Mouse (Mus musculus): ENCODE results near the gene Ice1. TPM values are rescaled to one million over a fixed set of nuclear protein-coding genes. Genes with fewer than 3 reads are reported as not detected.

The Ice1 gene
- polyA plus RNA-seq, 1 experiment = 35.7 TPM

GRCm38 (mm10) chr13:70567889-70568288, 69.5 kb downstream of the Ice1 start:
- Histone ChIP-seq H3K27me3 (ENCODE audit: control insufficient read depth, insufficient read depth, low read length) (no peaks in the 10 kb centered on the region), H3K4me3 (ENCODE audit: control insufficient read depth, insufficient read depth, low read length) (no peak overlapping the region), H3K4me1 (replicated peaks; ENCODE audit: control insufficient read depth, insufficient read depth, low read length) (no peaks in the 10 kb centered on the region), H3K36me3 (ENCODE audit: control insufficient read depth, insufficient read depth, low read length) (no peaks in the 10 kb centered on the region), H3K27ac (ENCODE audit: control insufficient read depth, insufficient read depth, low read length) (no peak overlapping the region)
- no peak for DNase-seq
- 63% methylated on average over 2 of the region's 2 CpGs for WGBS
- no peak for TF ChIP-seq CTCF (IDR thresholded peaks at IDR 0.05; ENCODE audit: borderline replicate concordance, control insufficient read depth, extremely low read depth, insufficient read depth, low read length, poor library complexity)
- TF ChIP-seq POLR2A (IDR thresholded peaks at IDR 0.05; ENCODE audit: control insufficient read depth, extremely low read depth, insufficient read depth, low read length, poor library complexity) = no peak

GRCm38 (mm10) chr13:70553456-70553855, 84.0 kb downstream of the Ice1 start:
- no peak for TF ChIP-seq CTCF (IDR thresholded peaks at IDR 0.05; ENCODE audit: borderline replicate concordance, control insufficient read depth, extremely low read depth, insufficient read depth, low read length, poor library complexity)
- no peak for TF ChIP-seq POLR2A (IDR thresholded peaks at IDR 0.05; ENCODE audit: control insufficient read depth, extremely low read depth, insufficient read depth, low read length, poor library complexity)

GRCm38 (mm10) chr13:70547457-70547856, 90.0 kb downstream of the Ice1 start:
- DNase-seq = no peak
- TF ChIP-seq CTCF (IDR thresholded peaks at IDR 0.05; ENCODE audit: borderline replicate concordance, control insufficient read depth, extremely low read depth, insufficient read depth, low read length, poor library complexity) (no peak), POLR2A (IDR thresholded peaks at IDR 0.05; ENCODE audit: control insufficient read depth, extremely low read depth, insufficient read depth, low read length, poor library complexity) (no peak)
- Histone ChIP-seq H3K27me3 (ENCODE audit: control insufficient read depth, insufficient read depth, low read length) (no peaks in the 10 kb centered on the region), H3K36me3 (ENCODE audit: control insufficient read depth, insufficient read depth, low read length) (no peaks in the 10 kb centered on the region), H3K27ac (ENCODE audit: control insufficient read depth, insufficient read depth, low read length) (no peak overlapping the region), H3K4me3 (ENCODE audit: control insufficient read depth, insufficient read depth, low read length) (no peak overlapping the region), H3K4me1 (replicated peaks; ENCODE audit: control insufficient read depth, insufficient read depth, low read length) (no peaks in the 10 kb centered on the region)
- 80% methylated on average over 3 of the region's 3 CpGs for WGBS

More at GRCm38 (mm10) chr13:70553456-70553855, 84.0 kb downstream of the Ice1 start:
- 88% methylated on average over 5 of the region's 5 CpGs for WGBS
- H3K4me3 ChIP-seq (ENCODE audit: control insufficient read depth, insufficient read depth, low read length) = no peak overlapping the region
- no peak overlapping the region for H3K27ac ChIP-seq (ENCODE audit: control insufficient read depth, insufficient read depth, low read length)
- no peaks in the 10 kb centered on the region for H3K4me1 ChIP-seq (replicated peaks; ENCODE audit: control insufficient read depth, insufficient read depth, low read length)
- no peak for DNase-seq
- no peaks in the 10 kb centered on the region for H3K27me3 ChIP-seq (ENCODE audit: control insufficient read depth, insufficient read depth, low read length)
- H3K36me3 ChIP-seq (ENCODE audit: control insufficient read depth, insufficient read depth, low read length) = no peaks in the 10 kb centered on the region

- Histone ChIP-seq H3K4me1 (replicated peaks; ENCODE audit: control insufficient read depth, insufficient read depth, low read length) (no peaks in the 10 kb centered on the region), H3K27ac (ENCODE audit: control insufficient read depth, insufficient read depth, low read length) (no peak overlapping the region), H3K27me3 (ENCODE audit: control insufficient read depth, insufficient read depth, low read length) (no peaks in the 10 kb centered on the region), H3K4me3 (ENCODE audit: control insufficient read depth, insufficient read depth, low read length) (no peak overlapping the region), H3K36me3 (ENCODE audit: control insufficient read depth, insufficient read depth, low read length) (no peaks in the 10 kb centered on the region)
- TF ChIP-seq CTCF (IDR thresholded peaks at IDR 0.05; ENCODE audit: borderline replicate concordance, control insufficient read depth, extremely low read depth, insufficient read depth, low read length, poor library complexity) = no peak
- no peak for DNase-seq
- 13% methylated on average over 1 of the region's 1 CpGs for WGBS
Measured at GRCm38 (mm10) chr13:70545261-70545660, 92.2 kb downstream of the Ice1 start.

GRCm38 (mm10) chr13:70539842-70540241, 97.6 kb downstream of the Ice1 start:
- no peak for DNase-seq

GRCm38 (mm10) chr13:70533412-70533811, 104.0 kb downstream of the Ice1 start:
- Histone ChIP-seq H3K27ac (ENCODE audit: control insufficient read depth, insufficient read depth, low read length) (no peak overlapping the region), H3K4me3 (ENCODE audit: control insufficient read depth, insufficient read depth, low read length) (no peak overlapping the region), H3K4me1 (replicated peaks; ENCODE audit: control insufficient read depth, insufficient read depth, low read length) (no peaks in the 10 kb centered on the region), H3K27me3 (ENCODE audit: control insufficient read depth, insufficient read depth, low read length) (no peaks in the 10 kb centered on the region), H3K36me3 (ENCODE audit: control insufficient read depth, insufficient read depth, low read length) (no peaks in the 10 kb centered on the region)
- WGBS = 93% methylated on average over 5 of the region's 5 CpGs
- DNase-seq = no peak
- TF ChIP-seq CTCF (IDR thresholded peaks at IDR 0.05; ENCODE audit: borderline replicate concordance, control insufficient read depth, extremely low read depth, insufficient read depth, low read length, poor library complexity) = no peak
- TF ChIP-seq POLR2A (IDR thresholded peaks at IDR 0.05; ENCODE audit: control insufficient read depth, extremely low read depth, insufficient read depth, low read length, poor library complexity) = no peak

More at GRCm38 (mm10) chr13:70539842-70540241, 97.6 kb downstream of the Ice1 start:
- no peak overlapping the region for H3K4me3 ChIP-seq (ENCODE audit: control insufficient read depth, insufficient read depth, low read length)
- H3K36me3 ChIP-seq (ENCODE audit: control insufficient read depth, insufficient read depth, low read length) = no peaks in the 10 kb centered on the region
- H3K27me3 ChIP-seq (ENCODE audit: control insufficient read depth, insufficient read depth, low read length) = no peaks in the 10 kb centered on the region
- no peaks in the 10 kb centered on the region for H3K4me1 ChIP-seq (replicated peaks; ENCODE audit: control insufficient read depth, insufficient read depth, low read length)
- TF ChIP-seq CTCF (IDR thresholded peaks at IDR 0.05; ENCODE audit: borderline replicate concordance, control insufficient read depth, extremely low read depth, insufficient read depth, low read length, poor library complexity) = no peak
- TF ChIP-seq POLR2A (IDR thresholded peaks at IDR 0.05; ENCODE audit: control insufficient read depth, extremely low read depth, insufficient read depth, low read length, poor library complexity) = no peak
- H3K27ac ChIP-seq (ENCODE audit: control insufficient read depth, insufficient read depth, low read length) = no peak overlapping the region
- 77% methylated on average over 1 of the region's 1 CpGs for WGBS

GRCm38 (mm10) chr13:70532719-70533118, 104.7 kb downstream of the Ice1 start:
- WGBS = 92% methylated on average over 10 of the region's 10 CpGs
- H3K27ac ChIP-seq (ENCODE audit: control insufficient read depth, insufficient read depth, low read length) = no peak overlapping the region
- DNase-seq = no peak
- no peak for TF ChIP-seq POLR2A (IDR thresholded peaks at IDR 0.05; ENCODE audit: control insufficient read depth, extremely low read depth, insufficient read depth, low read length, poor library complexity)
- TF ChIP-seq CTCF (IDR thresholded peaks at IDR 0.05; ENCODE audit: borderline replicate concordance, control insufficient read depth, extremely low read depth, insufficient read depth, low read length, poor library complexity) = no peak
- H3K27me3 ChIP-seq (ENCODE audit: control insufficient read depth, insufficient read depth, low read length) = no peaks in the 10 kb centered on the region
- H3K4me1 ChIP-seq (replicated peaks; ENCODE audit: control insufficient read depth, insufficient read depth, low read length) = no peaks in the 10 kb centered on the region
- H3K36me3 ChIP-seq (ENCODE audit: control insufficient read depth, insufficient read depth, low read length) = no peaks in the 10 kb centered on the region
- H3K4me3 ChIP-seq (ENCODE audit: control insufficient read depth, insufficient read depth, low read length) = no peak overlapping the region
